Mouse (Mus musculus) lung, adult 18-20 months (tissue): Measurements from ENCODE around the gene D3Ertd254e.
"Not testable (repeated sequence)": the region's sequence is repeated elsewhere in the genome, so short reads cannot be mapped to it uniquely, and the experiment has no call there.

ENCODE experiments used
- DNase-seq, 2 experiments: peaks; one replicate each; pipeline ENCODE4 v3.0.0; 2022; ENCODE audit warnings: mixed read lengths in 2 of 2

Gene D3Ertd254e

DNA sequence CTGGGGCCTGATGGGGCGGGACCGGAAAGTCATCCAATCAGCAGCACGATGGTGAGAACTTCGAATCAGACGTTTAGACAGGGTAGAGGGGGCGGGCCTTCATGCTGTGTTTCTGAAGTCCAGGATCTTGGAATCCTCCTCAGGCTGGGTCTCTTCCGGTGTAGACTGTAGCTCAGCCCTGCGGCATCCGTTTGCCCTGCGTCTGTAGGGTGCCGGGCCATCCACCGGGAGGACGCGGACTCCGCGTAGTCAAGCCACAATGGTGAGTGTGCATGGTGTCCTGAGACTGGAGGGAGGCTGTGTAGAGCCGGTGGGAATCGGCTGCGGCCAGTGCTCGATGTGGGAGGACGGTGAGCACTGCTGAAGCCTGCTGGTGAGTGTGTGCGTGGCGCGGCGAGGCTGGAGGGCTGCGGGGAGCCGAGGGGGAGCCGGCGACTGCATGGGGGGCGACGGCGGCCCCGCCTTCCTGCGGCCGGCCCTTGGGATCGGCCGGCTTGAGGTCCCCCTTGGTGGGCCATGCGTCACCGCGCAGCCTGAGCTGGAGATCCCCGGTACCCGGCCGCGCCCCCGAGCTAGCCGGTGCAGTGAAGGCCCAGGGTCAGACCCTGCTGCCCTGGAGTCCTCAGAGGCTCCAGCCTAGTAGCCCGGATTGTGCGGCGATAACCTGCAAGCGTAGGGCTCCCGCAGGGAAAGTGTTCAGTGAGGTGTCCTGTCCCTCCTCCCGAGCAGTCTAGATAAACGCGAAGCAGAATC is at the start of gene D3Ertd254e:
Gene D3Ertd254e (plus strand): TSS at position 84 of the 753 bp plus-strand sequence.
- DNase-seq = peak; percentile 92 to 94

DNA sequence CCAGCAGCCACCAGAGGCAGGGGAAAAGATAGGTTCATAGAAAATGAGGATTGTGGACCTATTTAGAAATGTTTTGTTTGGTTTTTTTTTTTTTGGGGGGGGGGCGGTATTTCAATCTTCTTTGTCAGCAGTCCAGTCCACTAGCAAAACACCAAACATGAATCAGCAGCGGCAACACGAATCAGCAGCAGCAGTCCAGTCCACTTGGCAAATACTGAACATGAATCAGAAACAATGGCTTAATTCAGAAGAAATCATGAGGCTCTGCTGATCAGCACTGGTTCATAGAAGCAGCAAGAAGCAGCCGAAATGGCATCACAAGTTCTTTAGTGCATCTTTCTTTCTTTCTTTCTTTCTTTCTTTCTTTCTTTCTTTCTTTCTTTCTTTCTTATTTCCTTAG is 34.7 kb upstream of the D3Ertd254e start:
- no peak for DNase-seq

DNA sequence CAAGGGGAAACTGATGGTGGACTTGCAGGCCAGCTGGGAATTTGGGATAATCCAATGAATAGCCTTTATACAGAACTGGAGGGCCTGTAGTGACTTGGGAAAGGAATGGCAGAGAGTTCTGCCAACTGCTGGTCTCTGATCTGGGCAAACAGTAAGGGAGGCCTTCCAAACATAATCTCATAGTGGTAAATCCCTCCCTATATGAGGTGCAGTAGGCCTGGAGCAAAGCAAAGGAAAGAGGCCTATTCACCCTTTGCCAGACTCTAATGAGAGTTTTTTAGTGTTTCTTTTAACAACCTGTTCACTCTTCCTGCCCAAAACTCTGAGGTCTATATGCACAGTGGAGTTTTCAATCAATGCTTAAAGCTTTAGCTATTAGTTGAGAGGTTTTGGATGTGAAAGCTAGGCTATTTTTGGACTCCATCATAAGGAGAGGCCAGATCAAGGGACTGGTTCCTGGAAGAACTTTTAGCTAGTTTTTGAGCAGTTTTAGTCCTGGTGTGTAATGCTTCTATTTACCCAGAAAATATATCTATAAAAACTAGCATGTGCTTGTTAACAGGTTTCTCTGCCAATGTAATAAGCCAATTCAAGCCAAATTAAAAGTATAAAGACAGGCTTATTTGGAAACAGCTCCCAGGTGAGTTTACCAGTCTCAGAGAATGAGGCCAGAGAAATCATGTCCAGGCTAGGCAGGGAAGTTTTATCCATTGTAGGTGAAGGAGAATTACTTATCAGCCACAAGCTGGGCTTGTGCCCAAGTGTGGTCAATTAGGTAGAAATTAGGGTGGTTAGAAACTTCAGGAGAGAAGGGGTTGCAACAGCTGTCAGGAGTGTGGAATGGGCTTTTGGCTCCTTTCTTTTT is 30.9 kb upstream of the D3Ertd254e start:
- no peak for DNase-seq

DNA sequence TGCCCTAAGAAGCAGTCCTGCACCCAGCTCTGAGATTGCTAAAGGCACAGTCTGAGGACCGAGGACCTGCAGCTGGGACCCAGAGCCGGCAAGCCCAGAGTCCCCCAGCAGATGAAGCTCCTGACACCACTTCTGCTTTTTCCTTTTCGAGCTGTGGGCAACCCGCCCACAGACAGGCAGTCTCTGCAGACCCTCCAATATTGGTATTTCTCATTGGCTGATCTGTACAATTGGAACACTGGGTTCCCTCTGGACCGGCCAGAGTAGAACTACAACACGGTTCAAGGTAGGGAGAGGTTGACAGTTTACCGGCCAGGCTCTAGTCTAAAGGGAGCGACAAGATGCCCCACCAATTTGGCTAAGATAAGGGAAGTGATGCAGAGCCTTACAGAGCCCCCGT is 24.6 kb upstream of the D3Ertd254e start:
- DNase-seq = not testable (repeated sequence)

DNA sequence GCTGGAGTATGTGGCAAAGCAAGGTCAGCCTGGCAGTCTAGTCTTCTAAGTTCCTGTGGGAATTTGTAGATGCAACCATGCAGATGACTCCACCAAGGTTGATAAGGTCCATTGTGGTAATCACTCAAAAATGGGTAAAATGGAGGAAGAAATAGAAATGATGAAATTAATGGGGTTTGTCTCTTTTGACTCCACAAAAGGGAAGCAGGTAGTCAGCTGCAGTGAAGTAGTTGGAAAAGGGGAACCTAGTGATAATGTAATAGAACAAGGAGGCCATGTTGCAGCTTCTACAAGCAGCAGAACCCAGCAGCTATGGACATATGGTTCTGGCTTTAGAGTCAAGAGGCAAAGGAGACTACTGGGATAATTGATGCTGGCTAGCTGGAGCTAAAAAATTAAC is 14.7 kb upstream of the D3Ertd254e start:
- DNase-seq = no peak

DNA sequence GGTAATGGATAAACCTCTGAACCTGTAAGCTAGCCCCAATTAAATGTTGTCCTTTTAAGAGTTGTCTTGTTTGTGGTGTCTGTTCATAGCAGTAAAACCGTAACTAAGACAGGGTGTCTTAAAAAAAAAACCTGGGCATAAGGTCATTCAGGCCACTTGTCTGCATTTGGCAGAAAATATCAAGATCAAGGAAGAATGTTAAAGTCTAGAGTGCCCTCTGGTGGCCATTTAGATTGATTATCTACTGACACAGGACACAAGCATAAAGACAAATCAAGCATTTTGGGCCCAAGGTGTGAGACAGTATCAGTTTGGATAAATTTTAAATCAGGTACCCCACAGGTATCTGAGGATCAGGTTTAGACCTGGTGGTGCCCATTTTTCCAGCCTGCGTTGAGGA is 13.3 kb upstream of the D3Ertd254e start:
- DNase-seq = no peak

DNA sequence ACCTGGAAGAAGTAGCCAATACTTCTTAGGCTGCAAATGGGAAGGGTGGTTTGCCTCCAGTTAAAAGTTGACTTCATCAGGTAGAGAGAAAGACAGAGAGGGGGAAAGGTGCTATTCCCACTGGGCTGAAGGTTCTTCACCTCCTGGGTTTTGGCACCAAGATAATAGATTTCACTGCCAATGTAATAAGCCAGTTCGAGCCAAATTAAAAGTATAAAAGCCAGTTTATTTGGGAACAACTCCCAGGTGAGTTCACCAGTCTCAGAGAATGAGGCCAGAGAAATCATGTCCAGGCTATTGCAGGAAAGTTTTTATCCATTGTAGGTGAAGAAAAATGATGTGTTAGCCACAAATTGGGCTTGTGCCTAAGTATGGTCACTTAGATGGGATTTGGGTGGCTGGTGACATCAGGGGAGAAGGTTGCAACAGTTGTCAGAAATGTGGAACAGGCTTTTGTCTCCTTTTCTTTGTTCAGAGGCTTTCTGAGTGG is 12.6 kb upstream of the D3Ertd254e start:
- no peak for DNase-seq

DNA sequence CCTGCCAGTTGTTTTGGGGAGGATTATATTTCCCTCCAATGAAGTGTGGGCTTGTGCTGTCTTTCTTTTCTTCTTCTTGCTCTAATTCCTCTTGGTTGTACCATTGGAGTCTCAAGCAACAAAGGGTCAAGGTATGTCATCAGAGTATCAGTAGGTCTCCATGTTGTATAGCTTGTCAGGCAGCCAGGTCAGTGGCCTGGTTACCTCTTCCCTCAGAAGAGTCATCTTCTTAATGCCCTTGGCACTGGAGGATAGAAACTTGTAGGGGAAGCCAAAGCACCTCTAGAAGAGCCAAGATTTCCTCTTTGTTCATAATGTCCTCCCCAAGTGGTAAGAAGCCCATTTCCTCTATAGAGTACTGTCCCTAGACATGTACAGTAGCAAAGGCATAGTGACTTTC is 11.8 kb upstream of the D3Ertd254e start:
- no peak for DNase-seq

DNA sequence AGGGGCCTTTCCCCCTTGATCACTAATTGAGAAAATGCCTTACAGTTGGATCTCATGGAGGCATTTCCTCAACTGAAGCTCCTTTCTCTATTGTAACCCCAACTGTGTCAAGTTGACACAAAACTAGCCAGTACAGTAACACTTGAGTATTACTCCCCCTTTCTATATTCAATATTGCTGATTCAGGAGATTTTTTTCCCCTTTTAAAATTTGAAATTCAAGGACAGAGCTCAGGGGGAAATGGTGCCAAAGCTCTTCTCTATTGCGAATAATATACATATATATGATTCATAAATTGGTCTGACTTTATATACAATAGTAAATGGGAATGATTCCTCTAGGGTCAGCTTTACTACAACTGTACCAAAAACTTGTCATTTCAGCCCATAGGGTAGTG is 282 bp upstream of the D3Ertd254e start:
- no peak for DNase-seq

DNA sequence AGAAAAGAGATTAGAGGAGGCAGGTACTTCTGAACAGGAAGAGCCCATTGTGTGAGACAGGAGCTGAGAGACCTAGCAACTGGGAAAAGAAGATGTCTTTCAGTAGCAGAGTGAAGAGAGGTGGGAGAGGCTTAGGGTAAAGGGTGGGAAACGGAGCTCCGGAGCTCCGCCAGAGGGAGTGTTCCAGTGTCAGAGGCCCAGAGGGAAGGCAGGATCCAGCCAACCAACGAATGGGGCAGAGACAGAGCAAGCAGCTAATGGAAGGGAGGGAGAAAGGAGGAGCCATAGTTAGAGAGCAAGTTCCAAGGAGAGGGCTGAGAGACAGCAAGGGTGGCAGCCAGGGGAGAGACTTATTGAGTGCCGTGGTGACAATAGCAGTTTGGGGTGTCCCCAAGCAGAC is 4.5 kb downstream of the D3Ertd254e start:
- DNase-seq = no peak

DNA sequence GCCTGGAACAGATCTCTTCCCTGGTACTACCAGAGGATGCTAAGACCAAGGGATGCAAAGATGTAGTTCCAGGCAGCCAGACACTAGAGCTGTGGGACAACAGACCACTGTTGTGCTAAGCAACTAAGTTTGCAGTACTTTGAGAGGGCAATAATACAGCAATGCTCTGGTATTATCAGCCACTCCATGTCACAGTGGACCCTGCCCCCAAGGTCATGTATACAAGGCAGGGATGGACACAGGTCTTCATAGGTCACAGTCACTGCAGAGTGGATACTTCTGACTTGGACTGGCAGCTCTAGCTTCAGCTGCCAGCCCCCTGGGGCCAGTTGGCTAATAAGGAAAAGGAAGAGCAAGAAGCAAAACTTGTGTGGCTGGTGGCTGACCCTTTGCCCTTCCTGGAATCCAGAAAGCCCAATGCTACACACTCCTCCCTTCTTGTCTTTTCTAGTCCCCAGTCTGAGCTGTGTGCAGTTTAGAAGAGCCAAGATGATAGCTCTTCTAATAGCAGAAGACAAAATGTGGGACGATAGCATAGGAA is 19.9 kb downstream of the D3Ertd254e start:
- no peak for DNase-seq

DNA sequence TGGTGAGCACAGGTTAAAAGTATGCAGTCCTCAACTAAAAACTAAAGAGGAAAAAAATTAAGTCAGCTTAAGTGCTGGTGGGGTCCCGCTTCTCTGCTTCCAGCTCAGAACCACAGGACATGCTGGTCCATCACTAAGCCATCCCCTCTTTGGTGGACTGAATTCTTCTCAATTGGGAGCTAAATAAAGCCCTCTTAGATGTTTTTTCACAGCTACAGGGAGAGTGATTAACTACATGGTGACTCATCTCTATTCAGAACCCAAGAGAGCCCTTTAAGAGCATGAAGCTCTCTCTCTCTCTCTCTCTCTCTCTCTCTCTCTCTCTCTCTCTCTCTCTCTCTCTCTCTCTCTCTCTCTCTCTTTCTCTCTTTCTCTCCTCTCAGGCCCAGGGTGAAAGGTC is 20.5 kb downstream of the D3Ertd254e start:
- DNase-seq = no peak

DNA sequence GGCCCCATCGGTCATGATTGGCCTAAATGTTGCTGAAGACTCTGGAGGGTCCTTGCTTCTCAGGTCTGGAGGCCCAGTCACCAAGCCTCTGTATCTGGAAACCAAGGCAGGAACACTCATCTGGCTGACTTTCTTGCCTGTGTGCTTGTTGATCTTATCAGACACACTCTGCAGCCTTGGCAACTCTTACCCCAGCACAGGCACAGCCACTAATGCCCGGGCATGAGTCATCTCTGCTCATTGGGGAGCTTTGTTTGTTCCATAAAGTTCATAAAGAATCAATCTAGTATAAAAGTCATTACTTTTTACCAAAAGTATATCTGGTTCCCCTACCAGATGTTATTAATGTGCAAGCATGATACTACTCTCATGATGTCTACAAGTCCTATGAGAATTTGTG is 22.9 kb downstream of the D3Ertd254e start:
- DNase-seq = no peak

DNA sequence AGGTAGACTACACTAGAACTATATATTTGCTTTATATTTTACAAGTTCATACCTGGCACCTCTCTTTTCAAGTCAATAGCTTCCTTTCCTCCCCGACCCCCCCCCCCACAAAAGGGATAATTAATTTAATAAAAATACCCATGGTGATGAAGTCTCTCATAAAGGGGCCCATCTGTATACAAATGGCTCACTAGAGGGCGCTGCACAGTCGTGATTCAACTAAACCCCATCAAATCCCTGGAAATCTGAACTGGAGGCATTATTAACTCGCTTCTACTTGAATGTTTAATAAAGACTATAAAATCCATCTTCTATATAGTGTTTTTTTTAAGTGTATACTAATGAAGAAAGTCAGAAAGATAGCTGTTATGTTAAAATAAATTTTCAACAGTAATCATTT is 30.7 kb downstream of the D3Ertd254e start:
- peak in 1 of 2 experiments; percentile 24 for DNase-seq

DNA sequence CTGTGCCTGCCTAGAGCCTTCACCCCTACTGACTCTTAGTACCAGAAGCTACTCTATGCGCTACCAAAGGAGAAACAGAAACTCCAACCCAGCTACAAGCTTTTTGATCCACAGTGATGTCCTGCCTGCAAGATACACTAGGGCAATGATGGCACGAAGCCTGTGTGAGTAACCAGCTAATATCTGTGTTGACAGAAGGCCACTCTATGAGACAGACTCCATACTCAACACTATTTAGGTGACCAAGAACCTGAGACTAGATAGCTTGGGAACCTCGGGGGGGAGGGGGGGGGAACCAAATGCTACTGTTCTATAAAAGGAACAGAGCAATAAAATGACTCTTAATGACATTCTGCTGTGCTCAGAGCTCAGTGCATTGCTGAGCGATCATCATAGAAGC is 35.7 kb downstream of the D3Ertd254e start:
- DNase-seq = no peak

DNA sequence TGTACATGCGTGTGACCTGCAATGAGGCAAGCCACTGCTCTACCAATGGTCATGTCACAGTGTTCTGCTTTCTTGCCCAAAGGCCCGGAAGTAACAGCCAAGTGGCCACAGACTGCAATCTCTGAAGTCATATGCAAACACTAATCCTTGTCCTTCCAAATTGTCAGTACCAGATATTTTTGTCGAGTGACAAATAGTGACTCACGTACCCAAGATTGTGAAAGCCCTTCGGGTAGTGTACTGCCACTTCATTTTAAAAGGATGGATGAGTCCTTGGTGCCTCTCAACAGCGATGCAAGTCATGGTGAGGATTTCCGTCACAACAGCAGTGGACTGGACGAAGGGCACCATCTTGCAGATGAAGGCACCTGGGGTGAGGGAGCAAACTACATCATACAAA is 38.4 kb downstream of the D3Ertd254e start:
- DNase-seq = no peak

DNA sequence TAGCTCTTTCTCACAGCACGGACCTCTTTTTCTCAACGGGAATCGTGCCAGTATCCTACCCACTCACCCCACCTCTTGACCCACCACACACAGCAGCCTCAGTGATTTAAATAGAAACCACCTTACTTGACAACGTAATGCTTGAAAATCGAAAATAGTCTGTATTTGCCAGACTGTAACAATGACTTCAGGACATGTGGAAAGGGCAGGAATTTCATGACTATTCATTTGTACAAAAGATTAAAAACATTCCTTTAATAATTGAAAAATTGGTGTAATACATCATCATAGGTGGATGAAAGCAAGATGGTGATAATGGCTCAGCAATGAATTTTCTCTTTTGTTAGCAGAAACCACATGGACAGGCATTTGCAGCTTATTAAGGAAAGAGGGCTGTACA is 50.3 kb downstream of the D3Ertd254e start:
- no peak for DNase-seq

DNA sequence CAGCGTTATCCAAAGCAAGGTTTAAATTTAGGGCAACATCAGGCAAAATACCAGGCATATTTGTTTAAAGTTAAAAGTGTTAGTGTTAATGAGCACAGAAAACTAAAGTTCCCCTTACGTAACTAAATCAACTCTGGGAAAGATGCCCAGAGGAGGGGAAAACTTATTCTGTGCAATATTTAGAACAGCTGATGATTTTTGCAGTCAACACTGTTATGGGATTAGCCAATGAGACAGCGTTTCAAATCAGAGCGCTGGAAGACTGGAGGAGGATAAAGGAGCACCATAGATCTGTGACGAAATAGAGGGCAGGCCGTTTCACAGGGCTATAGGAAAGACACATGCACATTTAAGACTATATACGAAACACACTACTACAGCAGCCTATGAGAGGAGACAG is 52.1 kb downstream of the D3Ertd254e start:
- DNase-seq = no peak

DNA sequence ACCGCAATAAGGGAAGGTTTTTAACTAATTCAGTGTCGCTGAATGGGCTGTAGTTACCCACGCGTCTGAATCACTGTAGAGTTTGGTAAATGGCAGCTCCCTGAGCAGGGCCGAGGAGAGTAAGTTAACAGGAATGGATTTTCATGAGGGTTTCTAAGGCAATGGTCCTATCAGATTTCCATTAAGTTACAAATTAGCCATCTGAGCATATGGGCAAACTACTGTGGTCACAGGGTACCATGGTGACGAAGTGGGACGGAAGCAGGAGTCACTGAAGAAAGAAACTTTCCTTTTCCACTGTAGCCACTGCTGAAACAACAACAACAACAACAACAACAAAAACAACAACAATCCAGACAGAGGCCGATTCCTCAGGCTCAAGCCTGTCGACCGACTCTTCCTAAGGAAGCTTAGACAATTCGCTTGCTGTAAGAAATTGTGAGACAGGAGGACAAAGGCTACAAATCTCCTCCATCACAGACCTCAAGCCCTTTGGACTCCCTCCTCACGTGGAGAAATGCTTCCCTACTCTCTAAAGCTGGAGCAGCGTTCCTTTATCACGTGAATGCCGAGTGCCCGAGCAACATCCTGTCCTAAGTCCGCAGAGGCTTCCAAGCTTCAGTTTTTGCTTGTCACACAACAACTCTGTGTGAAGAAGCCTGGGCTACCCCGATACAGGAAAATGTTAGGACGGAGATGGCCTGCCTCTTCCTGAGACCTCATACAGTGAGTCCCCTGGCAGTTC is 56.9 kb downstream of the D3Ertd254e start:
- DNase-seq = no peak

DNA sequence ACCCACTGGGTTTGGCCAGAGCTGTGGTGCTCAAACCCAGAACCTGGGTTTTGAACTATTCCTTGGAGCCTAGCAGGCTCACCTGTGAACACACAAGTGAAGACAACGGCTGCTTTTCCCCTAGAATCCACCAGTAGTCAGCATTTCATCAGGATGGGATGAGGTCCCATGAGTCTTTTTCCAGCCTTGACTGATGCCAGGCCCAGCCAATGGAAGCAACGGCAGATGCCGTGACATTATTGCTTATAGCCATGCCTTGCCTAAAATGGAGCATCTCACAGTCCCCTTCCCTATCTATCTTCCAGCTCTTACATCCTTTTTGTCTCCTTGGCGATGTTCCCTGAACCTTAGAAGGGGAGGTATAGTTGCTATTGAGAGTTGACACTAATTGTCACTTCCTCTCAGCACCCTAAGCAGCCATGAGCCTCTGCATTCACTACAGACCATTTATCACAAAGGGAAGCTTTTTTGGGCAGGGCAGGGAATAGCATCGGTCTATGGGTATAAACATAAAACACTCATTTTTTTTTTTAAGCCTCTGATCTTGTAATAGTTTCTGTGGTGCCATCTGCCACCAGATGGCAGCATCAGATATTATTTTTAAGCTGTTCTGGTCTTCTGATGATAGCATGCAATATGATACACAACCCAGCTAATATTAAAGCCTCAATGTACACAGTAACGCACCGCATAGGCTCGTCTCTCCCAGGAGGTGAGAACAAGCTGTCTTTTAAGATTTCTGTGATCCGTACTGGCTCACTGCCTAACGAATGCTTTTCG is 59.1 kb downstream of the D3Ertd254e start:
- DNase-seq = peak in 1 of 2 experiments; percentile 14

DNA sequence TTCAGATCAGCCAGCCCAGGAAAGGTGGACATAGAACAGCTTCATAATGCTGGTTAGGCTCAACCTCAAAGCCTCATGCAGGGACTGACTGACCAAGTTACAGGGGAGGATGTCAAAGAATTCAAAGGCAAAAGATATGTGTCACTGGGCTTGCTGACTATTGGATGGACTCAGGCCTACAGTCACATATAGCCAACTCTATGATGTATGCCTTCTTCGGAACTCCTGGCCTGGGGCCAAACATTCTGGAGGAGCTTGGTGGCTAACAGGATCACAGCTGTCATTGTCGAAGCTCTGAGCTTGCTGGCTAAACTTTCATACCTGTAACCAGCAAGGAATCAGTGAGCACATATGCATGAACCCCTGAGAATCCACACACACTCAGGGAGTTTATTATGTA is 60.1 kb downstream of the D3Ertd254e start:
- DNase-seq = no peak

DNA sequence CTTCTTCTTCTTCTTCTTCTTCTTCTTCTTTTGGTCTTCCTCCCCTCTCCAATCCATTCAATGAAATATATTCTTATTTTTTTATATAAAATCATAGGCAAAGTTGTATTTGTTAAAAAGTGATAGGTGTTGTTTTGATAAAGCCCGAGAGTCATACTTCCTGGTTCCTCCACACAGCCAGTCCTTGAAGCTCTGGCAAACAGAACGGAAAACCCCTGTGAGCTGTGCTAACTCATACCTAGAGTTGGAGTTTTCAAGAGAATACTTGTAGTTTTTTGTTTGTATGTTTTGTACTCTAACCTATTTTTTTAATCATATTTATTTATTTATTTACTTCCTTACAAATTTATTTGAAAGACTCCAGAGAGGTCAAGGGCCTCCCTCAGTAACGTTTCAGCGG is 61.9 kb downstream of the D3Ertd254e start:
- DNase-seq = no peak
